ENCODE assay signal across 25 mouse cellular contexts in the genomic region with DNA sequence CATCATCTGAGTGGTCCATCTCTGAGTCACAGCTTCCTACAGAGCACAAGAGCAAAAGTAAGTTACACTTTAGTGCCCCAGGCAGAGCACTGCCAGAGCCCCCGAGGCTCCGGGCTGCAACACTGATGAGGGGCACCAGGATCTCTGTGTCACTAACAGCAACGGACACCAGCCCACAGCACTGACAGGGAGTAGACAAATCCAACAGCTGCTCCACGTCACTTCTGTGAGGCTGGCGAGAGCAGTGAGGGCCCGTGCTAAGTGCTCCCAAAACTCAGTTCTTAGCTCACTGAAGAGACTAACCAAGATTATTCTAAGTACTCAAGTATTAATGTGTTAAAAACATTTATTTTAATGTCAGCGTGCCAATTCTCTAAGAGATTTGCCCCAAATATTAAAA.
"Had no signal": no experiment of that assay in that cellular context is flagged by ENCODE, and none has a peak within 500 bp of the region (broad histone marks: within the 10 kb centered on the region; RNA-seq: fewer than 3 reads in every experiment).

No protein-coding gene starts in this region.

- H3K27ac ChIP-seq: gastrocnemius, adult 2 months; heart, adult 2 months; hindbrain, embryonic 10.5 days; hindbrain, embryonic 12.5 days; hindbrain, embryonic 14.5 days; intestine, embryonic 15.5 days; limb, embryonic 12.5 days; limb, embryonic 15.5 days; liver, embryonic 12.5 days; liver, embryonic 14.5 days had no signal

- H3K9ac ChIP-seq: heart, embryonic 12.5 days; hindbrain, embryonic 12.5 days; hindbrain, embryonic 14.5 days; intestine, embryonic 15.5 days; limb, embryonic 12.5 days; limb, embryonic 15.5 days; liver, embryonic 12.5 days; liver, embryonic 14.5 days had no signal

- H3K4me3 ChIP-seq: gastrocnemius, adult 2 months; heart, adult 2 months; heart, embryonic 12.5 days; hindbrain, embryonic 10.5 days; hindbrain, embryonic 12.5 days; intestine, embryonic 15.5 days; limb, embryonic 12.5 days; limb, embryonic 15.5 days; liver, embryonic 12.5 days had no signal

- H3K27me3 ChIP-seq: heart, embryonic 12.5 days; hindbrain, embryonic 12.5 days; intestine, embryonic 15.5 days; limb, embryonic 12.5 days; limb, embryonic 15.5 days; liver, embryonic 12.5 days had no signal

- DNase-seq: gastrocnemius, adult 2 months; gastrocnemius, postnatal 10 days; gastrocnemius, postnatal 25 days; heart, adult 2 months; heart, postnatal 10 days; heart, postnatal 4 days; kidney, adult 18-20 months; kidney, adult 8-10 months; kidney, postnatal 10 days; kidney, postnatal 36 days; layer of hippocampus, adult 9-11 months; layer of hippocampus, postnatal 36 days; left cerebral cortex, postnatal 4 days had no signal

- H3K4me1 ChIP-seq: hindbrain, embryonic 12.5 days; limb, embryonic 12.5 days had no signal

- H3K9me3 ChIP-seq: heart, embryonic 12.5 days; hindbrain, embryonic 10.5 days; hindbrain, embryonic 12.5 days; intestine, embryonic 15.5 days; limb, embryonic 12.5 days; limb, embryonic 15.5 days; liver, embryonic 12.5 days had no signal

- H3K4me2 ChIP-seq: heart, embryonic 12.5 days; hindbrain, embryonic 12.5 days; hindbrain, embryonic 14.5 days; intestine, embryonic 15.5 days; limb, embryonic 12.5 days; limb, embryonic 15.5 days; liver, embryonic 12.5 days had no signal

- ATAC-seq: hindbrain, embryonic 16.5 days; inflammation-experienced regulatory T-cells, adult 6 months; intestine, embryonic 15.5 days; intestine, postnatal 0 days; liver, embryonic 12.5 days had no signal
